Mouse (Mus musculus) hindbrain, embryonic 10.5 days (tissue): Measurements from ENCODE around the gene Gm4869. TPM values are rescaled to one million over a fixed set of nuclear protein-coding genes. Genes with fewer than 3 reads are reported as not detected.
"Not testable (repeated sequence)": the region's sequence is repeated elsewhere in the genome, so short reads cannot be mapped to it uniquely, and the experiment has no call there.

Source experiments
- DNase-seq: peaks from one replicate; pipeline ENCODE4 v3.0.0-alpha.2; 2017; ENCODE audit warnings: low spot score
- H3K27ac ChIP-seq: fragments of 300-500 bp; sonication (generic); 2 replicates; pipeline ENCODE4 v1.5.1; 2016; ENCODE audit warnings: mild to moderate bottlenecking, moderate library complexity
- H3K27me3 ChIP-seq: fragments of 300-500 bp; sonication (generic); 2 replicates; pipeline ENCODE4 v1.6.1; 2016; ENCODE audit warnings: mild to moderate bottlenecking; ENCODE audit not compliant: poor library complexity, insufficient read depth, severe bottlenecking
- H3K36me3 ChIP-seq: fragments of 300-500 bp; sonication (generic); 2 replicates; pipeline ENCODE4 v1.6.1; 2016; ENCODE audit warnings: mild to moderate bottlenecking, moderate library complexity
- H3K4me1 ChIP-seq: fragments of 300-500 bp; sonication (generic); replicated peaks from 2 replicates; pipeline ENCODE4 v1.6.1; 2016; ENCODE audit warnings: mild to moderate bottlenecking
- H3K4me3 ChIP-seq: fragments of 300-500 bp; sonication (generic); 2 replicates; pipeline ENCODE4 v1.5.1; 2016; ENCODE audit warnings: mild to moderate bottlenecking, moderate library complexity
- H3K9me3 ChIP-seq: fragments of 300-500 bp; sonication (generic); 2 replicates; pipeline ENCODE4 v1.6.1; 2016; ENCODE audit warnings: mild to moderate bottlenecking, moderate library complexity
- WGBS: fragments of 180-500 bp; shearing (Covaris S2); methylation state at CpG from one replicate; pipeline ENCODE4 v1.1.7; 2016; 5-methylcytosine and 5-hydroxymethylcytosine counted together
- polyA plus RNA-seq: library from polyadenylated mRNA; unstranded; fragments of >200 nt; fragmentation: Nextera tagmentation; extraction: Ambion mirVana; gene quantifications from 2 replicates; pipeline ENCODE4 v1.2.1, GENCODE M21; 2016

The Gm4869 gene
- polyA plus RNA-seq, 1 experiment from 2014 or later = not detected

- H3K4me3 ChIP-seq = no peak overlapping the region
- DNase-seq = no peak
- peaks cover 12% of the 10 kb centered on the region for H3K4me1 ChIP-seq
- no peaks in the 10 kb centered on the region for H3K36me3 ChIP-seq
- WGBS = 21% methylated on average over 11 of the region's 11 CpGs
- no peak overlapping the region for H3K27ac ChIP-seq
- peaks cover 8% of the 10 kb centered on the region; the same call in 1 of the 2 replicates for H3K27me3 ChIP-seq
- H3K9me3 ChIP-seq = no peaks in the 10 kb centered on the region
Observed at GRCm38 (mm10) chr5:140492684-140493233, 47.3 kb downstream of the Gm4869 start.

- no peaks in the 10 kb centered on the region for H3K27me3 ChIP-seq
- DNase-seq = no peak
- no peaks in the 10 kb centered on the region for H3K9me3 ChIP-seq
- no peak overlapping the region for H3K4me3 ChIP-seq
- no peaks in the 10 kb centered on the region for H3K36me3 ChIP-seq
- H3K4me1 ChIP-seq = peaks cover 17% of the 10 kb centered on the region
- WGBS = 83% methylated on average over 6 of the region's 6 CpGs
- no peak overlapping the region for H3K27ac ChIP-seq
Observed at GRCm38 (mm10) chr5:140498176-140498575, 52.7 kb downstream of the Gm4869 start.

GRCm38 (mm10) chr5:140500736-140501135 is 55.3 kb downstream of the Gm4869 start:
- peaks cover 11% of the 10 kb centered on the region for H3K27me3 ChIP-seq
- H3K36me3 ChIP-seq = no peaks in the 10 kb centered on the region
- WGBS = 92% methylated on average over 6 of the region's 6 CpGs
- DNase-seq = no peak
- H3K27ac ChIP-seq = no peak overlapping the region
- no peaks in the 10 kb centered on the region for H3K9me3 ChIP-seq
- no peak overlapping the region for H3K4me3 ChIP-seq
- peaks cover 31% of the 10 kb centered on the region for H3K4me1 ChIP-seq

GRCm38 (mm10) chr5:140501982-140502836 is 56.8 kb downstream of the Gm4869 start:
- H3K27ac ChIP-seq = peak overlapping the region; percentile 79
- H3K36me3 ChIP-seq = no peaks in the 10 kb centered on the region
- peak overlapping the region; percentile 41 for H3K4me3 ChIP-seq
- peak; percentile 59 for DNase-seq
- peaks cover 45% of the 10 kb centered on the region for H3K4me1 ChIP-seq
- 17% methylated on average over 14 of the region's 14 CpGs for WGBS
- peaks cover 11% of the 10 kb centered on the region for H3K27me3 ChIP-seq
- no peaks in the 10 kb centered on the region for H3K9me3 ChIP-seq

GRCm38 (mm10) chr5:140502925-140503324 is 57.5 kb downstream of the Gm4869 start:
- not testable (repeated sequence) for H3K9me3 ChIP-seq, H3K36me3 ChIP-seq
- peak; percentile 52 for DNase-seq
- WGBS = 1% methylated on average over 12 of the region's 12 CpGs
- peaks cover 52% of the 10 kb centered on the region for H3K4me1 ChIP-seq
- H3K27ac ChIP-seq = peak overlapping the region; percentile 79
- H3K4me3 ChIP-seq = peak overlapping the region; percentile 41
- peaks cover 11% of the 10 kb centered on the region for H3K27me3 ChIP-seq

- Histone ChIP-seq H3K36me3 (no peaks in the 10 kb centered on the region), H3K9me3 (no peaks in the 10 kb centered on the region), H3K27ac (peak within 1 kb of the TSS; percentile 91), H3K4me3 (peak within 1 kb of the TSS; percentile 67), H3K27me3 (peaks cover 11% of the 10 kb centered on the region), H3K4me1 (peaks cover 76% of the 10 kb centered on the region)
- DNase-seq = peak; percentile 100
- WGBS = under 1% methylated on average over 38 of the region's 38 CpGs
Observed at GRCm38 (mm10) chr5:140505208-140505780, 59.8 kb downstream of the Gm4869 start, which contains the start of gene Chst12. TSS of gene Chst12 (plus strand) at chr5:140505550.

GRCm38 (mm10) chr5:140506096-140506794 is 60.8 kb downstream of the Gm4869 start:
- 46% methylated on average over 22 of the region's 22 CpGs for WGBS
- peaks cover 83% of the 10 kb centered on the region for H3K4me1 ChIP-seq
- no peak for DNase-seq
- no peaks in the 10 kb centered on the region for H3K36me3 ChIP-seq
- peaks cover 11% of the 10 kb centered on the region for H3K27me3 ChIP-seq
- peak overlapping the region; percentile 91 for H3K27ac ChIP-seq
- no peaks in the 10 kb centered on the region for H3K9me3 ChIP-seq
- peak overlapping the region; percentile 67 for H3K4me3 ChIP-seq

- H3K27me3 ChIP-seq = peaks cover 11% of the 10 kb centered on the region
- no peak overlapping the region for H3K4me3 ChIP-seq
- H3K4me1 ChIP-seq = peaks cover 75% of the 10 kb centered on the region
- DNase-seq = no peak
- H3K36me3 ChIP-seq = no peaks in the 10 kb centered on the region
- WGBS = 91% methylated on average over 14 of the region's 14 CpGs
- no peak overlapping the region for H3K27ac ChIP-seq
- no peaks in the 10 kb centered on the region for H3K9me3 ChIP-seq
Observed at GRCm38 (mm10) chr5:140507466-140508208, 62.2 kb downstream of the Gm4869 start.

GRCm38 (mm10) chr5:140508686-140509085 is 63.2 kb downstream of the Gm4869 start:
- Histone ChIP-seq H3K27me3 (peaks cover 8% of the 10 kb centered on the region), H3K4me3 (no peak overlapping the region), H3K9me3 (no peaks in the 10 kb centered on the region), H3K36me3 (no peaks in the 10 kb centered on the region), H3K4me1 (peaks cover 66% of the 10 kb centered on the region), H3K27ac (peak overlapping the region; percentile 66)
- WGBS = 39% methylated on average over 8 of the region's 8 CpGs
- DNase-seq = peak; percentile 22

GRCm38 (mm10) chr5:140509204-140509603 is 63.8 kb downstream of the Gm4869 start:
- Histone ChIP-seq H3K9me3 (no peaks in the 10 kb centered on the region), H3K4me3 (no peak overlapping the region), H3K4me1 (peaks cover 71% of the 10 kb centered on the region), H3K27me3 (peaks cover 4% of the 10 kb centered on the region), H3K36me3 (no peaks in the 10 kb centered on the region), H3K27ac (peak overlapping the region; percentile 66)
- 55% methylated on average over 9 of the region's 9 CpGs for WGBS
- peak; percentile 17 for DNase-seq

GRCm38 (mm10) chr5:140510012-140511000 is 64.9 kb downstream of the Gm4869 start:
- WGBS = 63% methylated on average over 27 of the region's 27 CpGs
- Histone ChIP-seq H3K4me1 (peaks cover 73% of the 10 kb centered on the region), H3K27ac (peak overlapping the region; percentile 45; the same call in 1 of the 2 replicates)

More at GRCm38 (mm10) chr5:140510012-140511000, 64.9 kb downstream of the Gm4869 start:
- no peak for DNase-seq
- H3K36me3 ChIP-seq = no peaks in the 10 kb centered on the region
- no peaks in the 10 kb centered on the region for H3K27me3 ChIP-seq
- H3K9me3 ChIP-seq = no peaks in the 10 kb centered on the region
- H3K4me3 ChIP-seq = no peak overlapping the region
